10 mouse cellular contexts compared by ENCODE assay signal in genomic region chr12:41494620-41495019, GRCm38 (mm10). TPM values are rescaled to one million over a fixed set of nuclear protein-coding genes. Genes with fewer than 3 reads are reported as not detected.
DNase-seq lines count a peak whose midpoint lies in the region; ATAC-seq and TF ChIP-seq lines count a peak whose summit lies in the region.
"Had no signal": no experiment of that assay in that cellular context is flagged by ENCODE, and none has a peak within 500 bp of the region (broad histone marks: within the 10 kb centered on the region; RNA-seq: fewer than 3 reads in every experiment).

No protein-coding gene starts in this region.

- 55% methylated on average over 10 of the region's 10 CpGs for WGBS in intestine, postnatal 0 days
- 54% methylated on average over 10 of the region's 10 CpGs for WGBS in intestine, embryonic 16.5 days

- no peak overlapping the region for H3K27ac ChIP-seq in intestine, postnatal 0 days (ENCODE audit: low read depth, low read length)
- no peak overlapping the region for H3K27ac ChIP-seq in intestine, embryonic 16.5 days (ENCODE audit: low read length)
- H3K27ac ChIP-seq: midbrain, embryonic 12.5 days had no signal

- H3K4me3 ChIP-seq in intestine, postnatal 0 days (ENCODE audit: low read depth, low read length), result no peak overlapping the region
- H3K4me3 ChIP-seq in intestine, embryonic 16.5 days (ENCODE audit: low read length), result no peak overlapping the region
- H3K4me3 ChIP-seq in E14TG2a.4 (replicated peaks; ENCODE audit: low read length), result no peak overlapping the region
- H3K4me3 ChIP-seq: midbrain, embryonic 12.5 days had no signal

- no peak for ATAC-seq in intestine, postnatal 0 days
- ATAC-seq in intestine, embryonic 16.5 days, result no peak
- peak; percentile 87 for ATAC-seq in common myeloid progenitor, adult 5-6 weeks (replicated peaks; ENCODE audit: low read depth, poor library complexity, severe bottlenecking)

- H3K4me1 ChIP-seq in intestine, postnatal 0 days (replicated peaks; ENCODE audit: control insufficient read depth, insufficient read depth, low read length), result no peaks in the 10 kb centered on the region
- no peaks in the 10 kb centered on the region for H3K4me1 ChIP-seq in intestine, embryonic 16.5 days (ENCODE audit: control insufficient read depth, insufficient read depth, low read length)
- 0 out of 2 replicates have a peak, but pooled peaks cover 9% of the 10 kb centered on the region for H3K4me1 ChIP-seq in E14TG2a.4 (replicated peaks; ENCODE audit: low read depth, low read length)
- H3K4me1 ChIP-seq: midbrain, embryonic 12.5 days had no signal

- H3K36me3 ChIP-seq in intestine, postnatal 0 days (ENCODE audit: control insufficient read depth, insufficient read depth), result no peaks in the 10 kb centered on the region
- no peaks in the 10 kb centered on the region for H3K36me3 ChIP-seq in intestine, embryonic 16.5 days (ENCODE audit: control insufficient read depth, insufficient read depth, low read length)
- no peaks in the 10 kb centered on the region for H3K36me3 ChIP-seq in E14TG2a.4 (ENCODE audit: insufficient read depth, low read length)
- H3K36me3 ChIP-seq: midbrain, embryonic 12.5 days had no signal

- no peak overlapping the region for H3K4me2 ChIP-seq in intestine, postnatal 0 days (replicated peaks; ENCODE audit: low read depth)
- H3K4me2 ChIP-seq in intestine, embryonic 16.5 days (ENCODE audit: low read depth, low read length), result no peak overlapping the region
- H3K4me2 ChIP-seq: midbrain, embryonic 12.5 days had no signal

- no peaks in the 10 kb centered on the region for H3K27me3 ChIP-seq in intestine, postnatal 0 days (replicated peaks; ENCODE audit: control insufficient read depth, insufficient read depth, low read length)
- H3K27me3 ChIP-seq in intestine, embryonic 16.5 days (replicated peaks; ENCODE audit: control insufficient read depth, insufficient read depth, low read length), result no peaks in the 10 kb centered on the region
- no peaks in the 10 kb centered on the region for H3K27me3 ChIP-seq in E14TG2a.4 (ENCODE audit: insufficient read depth, low read length)
- H3K27me3 ChIP-seq: midbrain, embryonic 12.5 days had no signal

- no peak overlapping the region for H3K9ac ChIP-seq in intestine, postnatal 0 days (ENCODE audit: low read depth, low read length)
- no peak overlapping the region for H3K9ac ChIP-seq in intestine, embryonic 16.5 days (ENCODE audit: low read depth, low read length)
- H3K9ac ChIP-seq: midbrain, embryonic 12.5 days had no signal

- TF ChIP-seq CTCF in intestine, postnatal 0 days (IDR thresholded peaks at IDR 0.05; ENCODE audit: low read depth), result peak; percentile 37
- 0 out of 2 replicates have a peak, but pooled peaks have one; percentile 8 for TF ChIP-seq CTCF in E14TG2a.4 (conservative IDR thresholded peaks at IDR 0.05; ENCODE audit: low read length)

- H3K9me3 ChIP-seq in intestine, postnatal 0 days (ENCODE audit: control insufficient read depth), result no peaks in the 10 kb centered on the region
- H3K9me3 ChIP-seq in intestine, embryonic 16.5 days (ENCODE audit: control insufficient read depth, low read length), result no peaks in the 10 kb centered on the region
- H3K9me3 ChIP-seq in E14TG2a.4 (ENCODE audit: low read length), result no peaks in the 10 kb centered on the region
- H3K9me3 ChIP-seq: midbrain, embryonic 12.5 days had no signal

- peak; percentile 59 for DNase-seq in lung, postnatal 10 days
- DNase-seq in right cerebral cortex, postnatal 36 days (ENCODE audit: low spot score in 2 of 2), result no peak
- no peak for DNase-seq in natural killer cell, adult 2 months (ENCODE audit: low spot score in 2 of 2)
- no peak for DNase-seq in cerebellum, adult 11-12 months
- DNase-seq: kidney, postnatal 10 days had no signal

RNA-seq across cellular contexts. Expression of gene Lrrn3, which starts 8.4 kb away (rescaled TPM):
- polyA plus RNA-seq in intestine, postnatal 0 days (2015; fragmentation: Nextera tagmentation; extraction: Ambion mirVana), result 1.3 and 1.9 TPM in 2 replicates
- 4.8 and 6.1 TPM in 2 replicates for polyA plus RNA-seq in intestine, embryonic 16.5 days (2015; fragmentation: Nextera tagmentation; extraction: Ambion mirVana)
- total RNA-seq in common myeloid progenitor, adult 5-6 weeks (2017), result 0.29 and 0.59 TPM in 2 replicates
